Mouse (Mus musculus) embryo, embryonic 9.5 days (tissue): ENCODE measurements around the gene Luc7l2.

ENCODE experiments used
- DNase-seq: peaks from one replicate; pipeline ENCODE4 v3.0.0-alpha.2; 2017; ENCODE audit errors: extremely low spot score

The Luc7l2 gene

GRCm38 (mm10) chr6:38650263-38650937 is 99.3 kb downstream of the Luc7l2 start:
- peak; percentile 68 for DNase-seq
